Mouse (Mus musculus): ENCODE results near the gene Cacnb1. TPM values are rescaled to one million over a fixed set of nuclear protein-coding genes. Genes with fewer than 3 reads are reported as not detected.

Cacnb1 gene
- total and polyA plus RNA-seq, 3 experiments: 2.3 to 4.4 TPM; not detected in 1

- Histone ChIP-seq H3K9ac (ENCODE audit: control insufficient read depth, low read depth, low read length, poor library complexity, severe bottlenecking) (peak overlapping the region; percentile 96), H3K9me3 (replicated peaks; ENCODE audit: insufficient read depth, low read length) (no peaks in the 10 kb centered on the region), H3K4me1 (ENCODE audit: control insufficient read depth in 1 of 2, insufficient read depth in 2 of 2, low read length in 2 of 2) (peaks cover 6 to 22% of the 10 kb centered on the region in 2 experiments; a peak in 3 of 4 replicates), H3K36me3 (ENCODE audit: control insufficient read depth in 1 of 2, insufficient read depth in 2 of 2, low read length in 2 of 2) (peaks cover 12 to 20% of the 10 kb centered on the region in 2 experiments), H3K27ac (ENCODE audit: control insufficient read depth, low read depth, low read length) (peak overlapping the region; percentile 90), H3K4me3 (ENCODE audit: control insufficient read depth in 1 of 2, insufficient read depth in 1 of 2, low read depth in 2 of 2, low read length in 2 of 2) (peak overlapping the region; percentile 81 to 93), H3K27me3 (ENCODE audit: control insufficient read depth in 1 of 2, insufficient read depth in 2 of 2, low read length in 2 of 2) (no peaks in the 10 kb centered on the region), H3K79me2 (ENCODE audit: control insufficient read depth, insufficient read depth, low read length, poor library complexity) (peaks cover 25% of the 10 kb centered on the region)
- TF ChIP-seq POLR2AphosphoS2 (IDR thresholded peaks at IDR 0.05; ENCODE audit: low read length) (peak; percentile 51; the same call in 1 of the 2 replicates), POLR2A (IDR thresholded peaks at IDR 0.05; ENCODE audit: control insufficient read depth in 1 of 2, insufficient read depth in 1 of 2, low read depth in 1 of 2, low read length in 2 of 2, poor library complexity in 1 of 2) (peak in 1 of 2 experiments; percentile 2; a peak in 2 of 4 replicates), TBP (IDR thresholded peaks at IDR 0.05; ENCODE audit: low read depth, low read length) (0 out of 2 replicates have a peak, but pooled peaks have one; percentile 32), UBTF (IDR thresholded peaks at IDR 0.05; ENCODE audit: borderline replicate concordance, insufficient read depth, low read depth, low read length) (no peak), TCF12 (IDR thresholded peaks at IDR 0.05; ENCODE audit: low read depth, low read length) (no peak), EP300 (IDR thresholded peaks at IDR 0.05; ENCODE audit: low read depth in 1 of 2, low read length in 2 of 2) (no peak), ELF1 (IDR thresholded peaks at IDR 0.05; ENCODE audit: low read depth, low read length) (peak; percentile 52)
- peak; percentile 67 for DNase-seq (ENCODE audit: low read depth, low spot score)
Observed at GRCm38 (mm10) chr11:98027297-98027688, 4.5 kb upstream of the Cacnb1 start.

GRCm38 (mm10) chr11:98026570-98027296 lies 3.9 kb upstream of the Cacnb1 start, which contains the start of gene Rpl19:
Gene Rpl19 (plus strand): TSS chr11:98026710.
- peak within 1 kb of the TSS; percentile 81 to 93 for H3K4me3 ChIP-seq (ENCODE audit: control insufficient read depth in 1 of 2, insufficient read depth in 1 of 2, low read depth in 2 of 2, low read length in 2 of 2)
- peaks cover 28% of the 10 kb centered on the region for H3K79me2 ChIP-seq (ENCODE audit: control insufficient read depth, insufficient read depth, low read length, poor library complexity)
- no peaks in the 10 kb centered on the region for H3K27me3 ChIP-seq (ENCODE audit: control insufficient read depth in 1 of 2, insufficient read depth in 2 of 2, low read length in 2 of 2)
- peak; percentile 96 for DNase-seq (ENCODE audit: low read depth, low spot score)
- H3K4me1 ChIP-seq (ENCODE audit: control insufficient read depth in 1 of 2, insufficient read depth in 2 of 2, low read length in 2 of 2): peaks cover 6 to 22% of the 10 kb centered on the region in 2 experiments; a peak in 3 of 4 replicates
- peaks cover 12 to 20% of the 10 kb centered on the region in 2 experiments for H3K36me3 ChIP-seq (ENCODE audit: control insufficient read depth in 1 of 2, insufficient read depth in 2 of 2, low read length in 2 of 2)
- H3K9ac ChIP-seq (ENCODE audit: control insufficient read depth, low read depth, low read length, poor library complexity, severe bottlenecking): peak within 1 kb of the TSS; percentile 96
- no peaks in the 10 kb centered on the region for H3K9me3 ChIP-seq (replicated peaks; ENCODE audit: insufficient read depth, low read length)
- H3K27ac ChIP-seq (ENCODE audit: control insufficient read depth, low read depth, low read length): peak within 1 kb of the TSS; percentile 90
- TF ChIP-seq POLR2AphosphoS2 (IDR thresholded peaks at IDR 0.05; ENCODE audit: low read length): peak; percentile 97
- TF ChIP-seq GABPA (IDR thresholded peaks at IDR 0.05; ENCODE audit: low read depth, low read length): no peak
- peak; percentile 100 for TF ChIP-seq USF1 (IDR thresholded peaks at IDR 0.05; ENCODE audit: low read depth, low read length)
- TF ChIP-seq MYB (IDR thresholded peaks at IDR 0.05; ENCODE audit: low read depth, low read length): no peak
- no peak; the same call in 1 of the 2 replicates for TF ChIP-seq E2F4 (IDR thresholded peaks at IDR 0.05; ENCODE audit: borderline replicate concordance, low read depth, low read length)
- no peak for TF ChIP-seq MEF2A (IDR thresholded peaks at IDR 0.05; ENCODE audit: extremely low read depth, insufficient replicate concordance, low read depth, low read length, poor library complexity, severe bottlenecking)
- TF ChIP-seq MAZ (IDR thresholded peaks at IDR 0.05; ENCODE audit: low read depth, low read length): peak; percentile 54
- peak; percentile 93 for TF ChIP-seq SIN3A (IDR thresholded peaks at IDR 0.05; ENCODE audit: low read length)
- peak; percentile 87 to 97 for TF ChIP-seq POLR2A (IDR thresholded peaks at IDR 0.05; ENCODE audit: control insufficient read depth in 1 of 2, insufficient read depth in 1 of 2, low read depth in 1 of 2, low read length in 2 of 2, poor library complexity in 1 of 2)
- TF ChIP-seq NELFE (IDR thresholded peaks at IDR 0.05; ENCODE audit: low read depth, low read length): peak; percentile 98
- TF ChIP-seq ZMIZ1 (IDR thresholded peaks at IDR 0.05; ENCODE audit: low read depth, low read length): peak; percentile 96
- TF ChIP-seq KAT2A (conservative IDR thresholded peaks at IDR 0.05; ENCODE audit: low read depth, low read length): peak; percentile 75
- TF ChIP-seq MYC (IDR thresholded peaks at IDR 0.05; ENCODE audit: low read depth, low read length): peak; percentile 95
- TF ChIP-seq GATA1 (IDR thresholded peaks at IDR 0.05; ENCODE audit: low read depth, low read length): no peak; the same call in 1 of the 2 replicates
- TF ChIP-seq NRF1 (IDR thresholded peaks at IDR 0.05; ENCODE audit: insufficient read depth, low read depth, low read length, poor library complexity, severe bottlenecking): peak; percentile 100; the same call in 1 of the 2 replicates
- peak; percentile 36; the same call in 1 of the 2 replicates for TF ChIP-seq ETS1 (IDR thresholded peaks at IDR 0.05; ENCODE audit: low read depth, low read length)
- peak; percentile 89 for TF ChIP-seq HCFC1 (IDR thresholded peaks at IDR 0.05; ENCODE audit: low read depth, low read length)
- peak; percentile 98 for TF ChIP-seq ELF1 (IDR thresholded peaks at IDR 0.05; ENCODE audit: low read depth, low read length)
- TF ChIP-seq CHD1 (IDR thresholded peaks at IDR 0.05; ENCODE audit: low read depth, low read length): peak; percentile 100
- peak; percentile 66 for TF ChIP-seq BHLHE40 (IDR thresholded peaks at IDR 0.05; ENCODE audit: borderline replicate concordance, low read depth, low read length)
- TF ChIP-seq MXI1 (IDR thresholded peaks at IDR 0.05; ENCODE audit: low read depth, low read length): peak; percentile 97
- no peak; the same call in 1 of the 2 replicates for TF ChIP-seq RCOR1 (IDR thresholded peaks at IDR 0.05; ENCODE audit: low read depth, low read length)
- no peak for TF ChIP-seq JUND (IDR thresholded peaks at IDR 0.05; ENCODE audit: low read depth, low read length)
- peak; percentile 100 for TF ChIP-seq MAX (IDR thresholded peaks at IDR 0.05; ENCODE audit: low read length)
- peak; percentile 97 for TF ChIP-seq TBP (IDR thresholded peaks at IDR 0.05; ENCODE audit: low read depth, low read length)

Measured in MEL (cell line).